8 mouse cellular contexts compared by ENCODE assay signal in the genomic region with DNA sequence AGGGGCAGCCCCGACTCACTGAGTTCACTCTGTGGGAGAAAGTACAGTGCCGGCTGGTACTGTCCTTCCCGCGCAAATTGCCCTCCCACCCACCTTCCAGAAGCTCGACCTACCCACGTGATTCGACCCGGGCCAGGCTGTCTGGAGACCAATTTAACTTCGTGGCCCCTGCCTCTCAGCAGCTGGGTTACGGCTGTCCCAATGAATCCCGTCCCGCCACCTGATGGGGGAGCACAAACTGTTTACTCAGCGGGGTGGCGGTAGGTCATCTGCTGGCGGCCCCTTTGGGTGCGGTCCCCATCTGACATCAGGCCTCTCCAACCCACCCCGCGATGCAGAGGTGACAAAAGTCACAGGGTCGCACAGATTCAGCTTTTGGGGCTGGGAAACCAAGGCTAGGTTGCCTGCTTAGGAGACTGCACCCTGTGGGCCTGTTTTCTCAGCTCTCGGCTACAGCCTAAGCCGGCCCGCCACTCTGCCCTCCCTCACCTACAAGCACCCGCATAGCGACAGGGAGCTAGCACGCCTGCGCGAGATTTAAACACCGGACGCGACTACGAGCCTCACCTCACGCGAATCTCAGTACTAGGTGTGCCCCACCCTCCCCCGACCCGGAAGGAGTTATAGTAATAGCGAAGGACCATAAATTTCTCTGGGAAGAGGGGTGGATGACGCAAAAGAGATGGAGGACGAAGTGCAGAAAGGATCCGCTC. TPM values are rescaled to one million over a fixed set of nuclear protein-coding genes. Genes with fewer than 3 reads are reported as not detected.
A peak's percentile ranks its signal among the peaks of the same experiment; 100 is the strongest.
DNase-seq lines count a peak whose midpoint lies in the region; ATAC-seq and TF ChIP-seq lines count a peak whose summit lies in the region.

A gene (minus strand): TSS at position 593 of the 713 bp plus-strand sequence.

- DNase-seq in CD4-positive, CD25-positive, alpha-beta regulatory T cell, adult 2 months (ENCODE audit: low read depth, low spot score) = peak; percentile 95
- DNase-seq in forebrain, embryonic 14.5 days (ENCODE audit: low spot score) = peak; percentile 95
- DNase-seq in heart, postnatal 0 days (ENCODE audit: low spot score) = peak; percentile 92
- DNase-seq in kidney, postnatal 36 days = peak; percentile 92 to 93
- DNase-seq in liver, embryonic 13.5 days = peak; percentile 50
- peak; percentile 86 to 88 for DNase-seq in natural killer cell, adult 2 months (ENCODE audit: low spot score in 2 of 2)
- DNase-seq in splenic B cell, adult 2 months (ENCODE audit: low read depth, low spot score) = peak; percentile 93

- H3K27ac ChIP-seq in forebrain, embryonic 14.5 days (ENCODE audit: low read depth, low read length) = peak within 1 kb of the TSS; percentile 33
- peak within 1 kb of the TSS; percentile 83 for H3K27ac ChIP-seq in heart, postnatal 0 days (ENCODE audit: low read depth)
- 0 out of 2 replicates have a peak within 1 kb of the TSS, but pooled peaks have one; percentile 29 for H3K27ac ChIP-seq in liver, embryonic 13.5 days

- H3K27me3 ChIP-seq in forebrain, embryonic 14.5 days (replicated peaks; ENCODE audit: control insufficient read depth, insufficient read depth, low read length) = no peaks in the 10 kb centered on the region
- no peaks in the 10 kb centered on the region for H3K27me3 ChIP-seq in heart, postnatal 0 days (ENCODE audit: control insufficient read depth, insufficient read depth, low read length)
- peaks cover 3% of the 10 kb centered on the region; the same call in 1 of the 2 replicates for H3K27me3 ChIP-seq in liver, embryonic 13.5 days
- no peaks in the 10 kb centered on the region for H3K27me3 ChIP-seq in splenic B cell, adult 2 months (ENCODE audit: control insufficient read depth, insufficient read depth, low read length, poor library complexity, severe bottlenecking)

- peak within 1 kb of the TSS; percentile 76 for H3K9ac ChIP-seq in forebrain, embryonic 14.5 days (ENCODE audit: low read length)
- peak within 1 kb of the TSS; percentile 80 for H3K9ac ChIP-seq in heart, postnatal 0 days (replicated peaks; ENCODE audit: low read depth, low read length)
- peak within 1 kb of the TSS; percentile 67 for H3K9ac ChIP-seq in liver, embryonic 13.5 days

- H3K36me3 ChIP-seq in forebrain, embryonic 14.5 days (ENCODE audit: control insufficient read depth, insufficient read depth, low read length) = peaks cover 30% of the 10 kb centered on the region
- H3K36me3 ChIP-seq in heart, postnatal 0 days (replicated peaks; ENCODE audit: control insufficient read depth, insufficient read depth, low read length) = peaks cover 27% of the 10 kb centered on the region
- H3K36me3 ChIP-seq in liver, embryonic 13.5 days = peaks cover 35% of the 10 kb centered on the region
- peaks cover 15% of the 10 kb centered on the region for H3K36me3 ChIP-seq in splenic B cell, adult 2 months (ENCODE audit: control insufficient read depth, insufficient read depth, low read length, poor library complexity, severe bottlenecking)

- TF ChIP-seq EP300 in heart, postnatal 0 days (IDR thresholded peaks at IDR 0.05; ENCODE audit: low read depth) = no peak

- ATAC-seq in cerebellum, adult (ENCODE audit: insufficient number of reproducible peaks, low FRiP score, low TSS enrichment) = peak; percentile 95
- peak; percentile 96 for ATAC-seq in forebrain, embryonic 14.5 days
- ATAC-seq in heart, postnatal 0 days (ENCODE audit: insufficient read depth, low read depth) = peak; percentile 96
- ATAC-seq in liver, embryonic 13.5 days (ENCODE audit: low read depth) = peak; percentile 68

- WGBS in forebrain, embryonic 14.5 days = 4% methylated on average over 39 of the region's 39 CpGs
- under 1% methylated on average over 39 of the region's 39 CpGs for WGBS in heart, postnatal 0 days
- 3% methylated on average over 39 of the region's 39 CpGs for WGBS in liver, embryonic 13.5 days (ENCODE audit: insufficient replicate concordance)

- H3K4me3 ChIP-seq in forebrain, embryonic 14.5 days (ENCODE audit: low read depth, low read length) = peak within 1 kb of the TSS; percentile 45
- peak within 1 kb of the TSS; percentile 57 for H3K4me3 ChIP-seq in heart, postnatal 0 days (ENCODE audit: low read depth, low read length)
- peak within 1 kb of the TSS; percentile 56 for H3K4me3 ChIP-seq in liver, embryonic 13.5 days (replicated peaks)

- peaks cover 7% of the 10 kb centered on the region for H3K4me1 ChIP-seq in forebrain, embryonic 14.5 days (ENCODE audit: control insufficient read depth, insufficient read depth, low read length)
- H3K4me1 ChIP-seq in heart, postnatal 0 days (ENCODE audit: control insufficient read depth, insufficient read depth) = peaks cover 6% of the 10 kb centered on the region
- H3K4me1 ChIP-seq in liver, embryonic 13.5 days (replicated peaks) = peaks cover 28% of the 10 kb centered on the region

- TF ChIP-seq CTCF in heart, postnatal 0 days (IDR thresholded peaks at IDR 0.05; ENCODE audit: low read depth) = no peak

- H3K9me3 ChIP-seq in forebrain, embryonic 14.5 days (replicated peaks; ENCODE audit: control insufficient read depth, low read length) = no peaks in the 10 kb centered on the region
- H3K9me3 ChIP-seq in heart, postnatal 0 days (replicated peaks; ENCODE audit: control insufficient read depth, low read length) = no peaks in the 10 kb centered on the region
- H3K9me3 ChIP-seq in liver, embryonic 13.5 days (replicated peaks) = no peaks in the 10 kb centered on the region

- peak within 1 kb of the TSS; percentile 87 for H3K4me2 ChIP-seq in forebrain, embryonic 14.5 days (ENCODE audit: low read length)
- peak within 1 kb of the TSS; percentile 85 for H3K4me2 ChIP-seq in heart, postnatal 0 days (ENCODE audit: low read depth, low read length)
- H3K4me2 ChIP-seq in liver, embryonic 13.5 days = peak within 1 kb of the TSS; percentile 81

RNA-seq across cellular contexts. Expression of the gene that starts here (rescaled TPM):
- polyA plus RNA-seq in forebrain, embryonic 14.5 days (2014; fragmentation: Nextera tagmentation; extraction: Ambion mirVana) = 99.0 and 110 TPM in 2 replicates
- 89.1 and 138 TPM in 2 replicates for total RNA-seq in heart, postnatal 0 days (2014; rRNA removed; ENCODE audit: low replicate concordance)
- polyA plus RNA-seq in heart, postnatal 0 days (2015; fragmentation: Nextera tagmentation; extraction: Ambion mirVana) = 79.5 and 88.3 TPM in 2 replicates
- 13.3 and 14.1 TPM in 2 replicates for polyA plus RNA-seq in liver, embryonic 13.5 days (2015; fragmentation: Nextera tagmentation; extraction: Ambion mirVana)

Comparison
In these comparisons a context has a peak if more than half of its experiments do, and no peak if none do; other contexts are left out.
1. Peak in every context shown above with its lines: DNase-seq, ATAC-seq, H3K4me3 ChIP-seq and H3K27ac ChIP-seq.
2. H3K27ac ChIP-seq: peak in every context shown above with its lines; median percentile 83 in heart, postnatal 0 days; 33 in forebrain, embryonic 14.5 days; 29 in liver, embryonic 13.5 days.